Mouse (Mus musculus) megakaryocyte, embryonic 14.5 days (primary cell): ENCODE data around the gene Cnih3.

ENCODE experiments used
- FLI1 ChIP-seq: IDR thresholded peaks from 2 replicates; pipeline ENCODE4 v1.6.1; 2012; ENCODE audit warnings: low read length, inconsistent platforms, mixed read lengths
- GATA1 ChIP-seq: IDR thresholded peaks from 3 replicates; pipeline ENCODE4 v1.6.1; 2012; ENCODE audit warnings: mixed read lengths, low read length, inconsistent platforms, borderline replicate concordance

- TF ChIP-seq GATA1 (no peak), FLI1 (no peak)
Measured at GRCm38 (mm10) chr1:181416841-181417240, 64.4 kb downstream of the Cnih3 start.
